Mouse (Mus musculus): ENCODE measurements around the gene Crim1. TPM values are rescaled to one million over a fixed set of nuclear protein-coding genes. Genes with fewer than 3 reads are reported as not detected.

Crim1 gene
- total RNA-seq, 2 experiments from 2014 or later, result 79.6 to 82.6 TPM

DNA sequence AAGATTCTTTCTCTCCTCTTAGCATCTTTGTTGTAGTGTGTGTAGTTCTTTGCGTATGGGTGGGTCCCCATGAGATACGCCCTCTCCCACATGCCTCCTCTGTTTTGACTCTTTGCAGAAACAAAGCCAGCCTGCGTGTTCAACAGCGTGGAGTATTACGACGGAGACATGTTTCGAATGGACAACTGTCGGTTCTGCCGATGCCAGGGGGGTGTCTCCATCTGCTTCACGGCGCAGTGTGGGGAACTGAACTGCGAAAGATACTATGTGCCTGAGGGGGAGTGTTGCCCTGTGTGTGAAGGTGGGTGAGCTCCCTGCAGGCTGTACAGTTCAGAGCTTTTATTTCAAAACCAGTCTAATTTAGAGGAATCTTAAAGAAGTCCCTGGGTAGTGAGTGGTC lies 113.0 kb downstream of the Crim1 start:
- intact Hi-C loops (cut with DNase I), result no loop called here
- DNase-seq (ENCODE audit: low spot score in 2 of 2), result no peak

DNA sequence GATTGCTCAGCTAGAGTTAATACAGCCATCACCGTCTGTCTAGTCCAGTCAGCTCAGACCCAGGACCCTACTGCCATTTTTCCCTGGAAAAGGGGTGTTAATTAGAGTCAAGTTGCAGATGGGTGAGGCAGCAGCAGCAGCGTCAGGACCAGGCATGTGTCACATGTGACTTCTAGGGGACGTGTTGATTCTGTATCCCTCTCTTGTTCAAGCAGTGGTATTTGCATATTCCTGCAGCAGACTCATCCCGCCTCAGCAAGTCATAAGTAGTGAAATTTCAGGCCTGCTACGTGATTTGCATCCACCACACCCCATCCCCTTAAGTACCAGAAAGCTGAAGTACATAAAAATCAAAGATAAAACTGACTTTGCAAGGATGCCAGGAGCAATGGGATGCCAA lies 113.6 kb downstream of the Crim1 start:
- intact Hi-C loops (cut with DNase I), result no loop called here
- DNase-seq (ENCODE audit: low spot score in 2 of 2), result no peak

DNA sequence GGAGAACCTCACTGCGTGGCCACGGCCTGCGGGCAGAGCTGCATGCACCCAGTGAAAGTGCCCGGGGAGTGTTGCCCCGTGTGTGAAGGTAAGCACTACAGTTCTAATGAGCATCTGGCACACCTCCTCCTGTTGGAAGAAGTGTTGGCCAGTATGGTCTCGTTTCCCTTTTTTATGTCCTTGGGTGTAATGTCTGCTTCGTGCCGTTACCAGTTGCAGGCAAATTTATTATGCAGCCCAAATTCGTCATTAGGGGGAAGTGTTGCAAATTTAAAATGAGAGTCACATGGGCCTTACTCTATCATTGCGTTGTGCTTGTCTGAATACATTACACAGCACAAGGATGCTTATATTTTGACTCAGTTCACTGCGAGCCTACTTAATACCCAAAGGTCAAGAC lies 115.6 kb downstream of the Crim1 start:
- no peak for DNase-seq (ENCODE audit: low spot score in 2 of 2)
- intact Hi-C loops (cut with DNase I), result no loop called here

DNA sequence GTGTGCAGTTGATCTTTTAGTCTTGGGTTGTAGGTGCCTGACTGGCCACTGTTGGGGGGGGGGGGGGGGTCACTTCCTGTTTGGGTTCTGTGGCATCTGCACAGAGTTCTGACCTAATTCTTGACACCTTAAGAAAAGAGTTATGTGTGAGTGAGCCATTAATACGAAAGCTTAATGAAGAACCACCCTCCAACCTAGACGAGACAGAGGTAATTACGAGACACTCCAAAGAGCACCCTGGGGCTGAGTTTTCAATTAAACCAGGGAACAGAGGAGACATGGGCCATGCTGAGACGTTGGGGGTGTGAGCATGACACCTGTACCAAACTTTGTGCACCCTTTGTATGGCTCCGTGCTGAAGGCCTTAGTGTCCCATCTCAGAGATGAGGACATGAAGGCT lies 117.3 kb downstream of the Crim1 start:
- intact Hi-C loops (cut with DNase I), result no loop called here

DNA sequence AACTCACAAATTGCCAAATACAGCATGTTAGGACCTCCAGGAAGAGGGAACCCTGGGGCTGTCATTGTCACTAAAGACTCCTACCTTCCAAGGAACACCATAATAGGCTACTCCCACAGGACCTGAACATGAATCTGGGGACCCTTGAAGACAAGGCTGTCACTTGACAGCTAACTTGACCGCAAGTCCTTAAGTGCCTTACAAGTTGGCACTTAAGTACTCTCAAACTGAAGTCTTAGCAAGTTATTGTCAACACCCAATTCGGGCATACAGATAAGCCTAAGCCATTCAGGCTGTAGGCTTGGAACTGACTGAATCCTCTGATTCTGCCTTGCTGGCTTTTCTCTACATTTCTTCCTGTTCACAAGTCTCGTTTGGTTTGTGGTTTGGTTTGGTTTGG lies 118.8 kb downstream of the Crim1 start:
- intact Hi-C loops (cut with DNase I), result no loop called here
- DNase-seq (ENCODE audit: low spot score in 2 of 2), result no peak

More for the DNA sequence above, 117.3 kb downstream of the Crim1 start:
- no peak for DNase-seq (ENCODE audit: low spot score in 2 of 2)

DNA sequence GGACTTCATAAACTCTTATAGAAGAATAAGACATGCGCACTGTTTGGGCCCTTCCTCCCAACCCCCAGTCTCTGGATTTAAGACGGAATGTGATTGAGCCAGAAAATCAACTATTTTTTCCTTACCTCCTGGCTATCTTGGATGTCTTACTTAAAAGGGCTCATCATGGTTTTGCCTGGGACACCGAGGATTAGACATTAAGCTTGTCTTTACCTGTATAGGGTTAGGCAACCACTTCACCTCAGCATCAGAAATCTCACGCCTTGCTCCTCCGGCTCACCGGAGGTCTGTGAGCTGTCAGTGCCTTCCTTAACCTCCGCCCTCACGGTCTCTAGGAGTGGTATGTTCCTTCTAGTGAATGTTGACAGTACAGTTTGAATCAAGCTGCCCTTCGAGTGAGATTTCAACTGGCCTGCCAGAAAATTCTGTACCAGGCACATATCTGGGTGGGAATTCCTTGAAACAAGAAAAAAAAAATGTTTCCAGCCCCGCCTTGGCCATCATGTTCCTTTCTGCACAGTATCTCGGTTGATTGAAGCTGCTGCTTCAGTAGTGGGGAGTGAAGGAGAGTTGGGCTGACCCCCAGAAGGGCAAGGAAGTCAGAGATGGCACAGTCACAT lies 121.3 kb downstream of the Crim1 start:
- intact Hi-C loops (cut with DNase I), result no loop called here

DNA sequence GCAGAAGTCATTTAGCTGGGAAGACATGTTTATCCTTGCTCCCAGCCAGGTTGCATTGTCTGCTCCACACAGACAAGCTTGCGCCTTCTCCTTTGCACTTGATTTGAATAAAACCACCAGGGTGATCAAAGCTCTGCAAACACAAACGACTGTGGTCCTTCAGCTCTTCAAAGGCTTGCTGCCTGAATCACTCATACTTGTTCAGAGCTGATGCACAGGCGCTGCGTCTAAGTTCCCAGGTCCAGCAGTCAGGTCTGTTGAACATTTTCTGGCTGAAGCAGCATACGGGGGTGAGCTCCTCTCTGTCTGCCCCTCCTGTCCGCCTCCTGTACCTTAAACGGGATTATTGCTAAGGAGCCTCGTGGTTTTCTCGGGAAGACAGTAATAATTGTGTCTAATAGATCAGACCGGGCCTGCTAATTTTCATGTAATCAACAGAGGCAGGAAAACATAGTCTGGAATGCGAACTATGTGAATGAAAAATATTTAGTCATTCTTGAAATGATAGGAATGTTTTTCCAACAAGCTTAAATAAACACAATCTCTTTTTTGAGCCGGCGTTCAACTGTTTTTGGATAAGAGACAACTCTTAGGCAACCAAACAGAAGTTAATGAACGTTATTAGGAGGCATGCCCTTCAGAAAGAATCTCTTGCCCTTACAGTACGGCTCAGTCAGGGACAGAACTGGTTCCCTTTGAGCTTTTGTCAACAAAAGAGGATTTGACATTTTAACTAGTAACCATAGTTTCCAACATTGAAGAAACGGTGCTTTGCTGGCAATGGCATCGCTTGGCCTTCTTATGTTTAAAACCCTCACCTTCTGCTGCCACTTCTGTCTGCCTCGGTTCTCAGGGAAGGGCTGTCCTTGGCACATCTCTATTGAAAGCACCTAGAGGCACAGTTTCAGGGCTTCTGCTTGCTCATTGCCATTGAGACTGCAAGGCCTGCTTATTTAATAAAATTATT lies 122.6 kb downstream of the Crim1 start:
- intact Hi-C loops (cut with DNase I), result no loop called here
- DNase-seq (ENCODE audit: low spot score in 2 of 2), result no peak

More for the DNA sequence above, 121.3 kb downstream of the Crim1 start:
- no peak for DNase-seq (ENCODE audit: low spot score in 2 of 2)

DNA sequence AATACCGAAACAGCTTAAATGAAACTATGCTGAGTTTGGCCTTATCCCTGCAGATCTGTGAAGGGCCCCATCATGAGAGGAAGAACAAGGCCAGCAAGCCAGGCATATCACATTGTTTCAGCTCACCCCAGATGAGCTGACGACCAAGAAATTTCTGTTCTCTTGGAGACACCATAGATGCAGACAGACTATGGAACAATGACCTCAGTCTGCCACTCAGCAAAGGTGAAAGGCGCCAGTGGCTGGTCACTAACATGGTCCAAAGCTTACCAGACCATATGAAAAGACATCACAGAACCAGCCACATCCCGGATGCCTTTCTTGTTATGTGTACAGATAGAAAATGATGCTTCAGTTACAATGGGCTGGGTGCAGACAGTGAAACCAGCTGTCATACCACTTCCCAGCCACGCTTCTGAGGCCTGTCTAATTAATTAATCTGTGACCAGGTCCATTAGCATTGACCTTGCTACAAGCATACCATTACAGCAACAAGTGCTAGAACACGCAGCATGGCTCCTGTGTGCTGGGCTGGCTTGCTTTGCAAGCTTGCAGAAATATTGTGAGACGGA lies 125.8 kb downstream of the Crim1 start:
- intact Hi-C loops (cut with DNase I), result no loop called here
- no peak for DNase-seq (ENCODE audit: low spot score in 2 of 2)

DNA sequence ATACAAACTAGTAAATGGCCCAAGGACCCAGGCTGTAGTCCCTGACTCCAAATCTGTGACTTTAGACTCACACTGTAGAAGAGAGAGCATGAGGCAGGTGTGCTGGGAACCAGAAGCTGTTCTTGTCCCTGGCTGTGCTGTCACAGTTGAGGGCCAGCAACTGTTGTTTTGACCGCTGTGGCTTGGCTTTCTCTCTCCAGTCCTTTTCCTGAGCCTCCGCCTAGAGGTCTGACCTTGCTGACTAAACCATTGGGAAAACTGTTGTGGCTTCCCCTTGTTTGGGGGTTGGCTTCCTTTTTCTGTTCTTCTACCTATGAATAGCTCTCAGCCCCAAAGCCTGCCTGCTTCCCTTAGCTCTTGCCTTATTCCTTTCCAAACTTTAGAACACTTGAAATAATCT lies 126.3 kb downstream of the Crim1 start:
- no peak for DNase-seq (ENCODE audit: low spot score in 2 of 2)
- intact Hi-C loops (cut with DNase I), result no loop called here

DNA sequence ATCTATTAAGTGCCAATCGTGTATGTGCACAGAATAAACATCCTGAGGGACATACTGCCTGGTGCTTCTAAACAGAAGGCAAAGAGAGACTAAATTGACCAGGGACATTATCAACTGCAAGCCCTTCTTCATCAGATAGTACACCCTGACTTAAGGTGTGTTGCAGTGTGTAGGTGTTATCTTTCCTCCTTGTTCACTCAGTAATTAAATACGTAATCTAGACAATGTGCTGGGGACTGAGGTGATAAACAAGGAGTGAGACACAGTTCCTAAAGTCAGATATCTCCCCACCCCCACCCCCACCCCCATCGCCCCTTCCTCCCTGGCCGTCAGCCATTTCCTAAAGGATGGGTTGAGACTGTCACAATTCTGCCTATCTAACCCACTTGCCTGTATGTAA lies 127.1 kb downstream of the Crim1 start:
- DNase-seq (ENCODE audit: low spot score in 2 of 2), result no peak
- intact Hi-C loops (cut with DNase I), result no loop called here

DNA sequence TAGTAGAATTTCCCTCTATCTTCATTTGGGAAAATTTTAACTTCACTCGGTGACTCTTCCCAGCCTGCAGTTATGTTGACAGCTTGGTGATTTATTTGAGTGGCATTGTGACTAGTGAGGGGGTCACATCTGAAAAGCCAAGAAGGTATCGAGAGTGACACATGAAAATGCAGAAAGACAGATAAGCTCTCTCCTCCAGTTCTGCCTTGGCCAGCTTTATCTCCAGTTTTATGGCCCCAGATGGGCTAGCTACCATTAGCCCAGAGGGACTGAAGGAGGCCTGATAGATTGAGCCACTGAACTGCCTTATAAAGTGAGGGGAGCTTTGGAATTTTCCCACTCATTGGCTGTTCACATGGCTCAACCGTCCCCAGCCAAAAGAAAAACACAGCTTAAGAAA lies 128.2 kb downstream of the Crim1 start:
- DNase-seq (ENCODE audit: low spot score in 2 of 2), result no peak
- intact Hi-C loops (cut with DNase I), result no loop called here

DNA sequence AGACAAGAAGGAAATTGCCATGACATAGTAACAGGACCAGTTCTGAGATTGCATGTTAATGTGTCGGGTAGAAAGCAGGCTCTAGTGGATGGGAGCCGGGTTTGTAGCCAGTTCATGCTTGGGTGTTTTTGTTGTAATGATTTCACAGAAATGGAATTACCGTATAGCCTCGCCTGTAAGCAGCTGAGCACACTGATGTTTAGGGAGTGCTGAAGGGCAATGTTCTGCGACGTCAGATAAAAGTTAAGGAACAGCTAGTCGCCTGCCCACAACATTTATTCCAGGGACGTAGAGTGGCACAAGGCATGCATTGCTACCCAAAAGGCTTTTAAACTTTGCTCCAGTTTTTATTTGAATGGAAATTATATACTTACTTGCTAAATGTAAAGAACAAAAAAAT lies 131.4 kb downstream of the Crim1 start:
- intact Hi-C loops (cut with DNase I), result no loop called here
- no peak for DNase-seq (ENCODE audit: low spot score in 2 of 2)

DNA sequence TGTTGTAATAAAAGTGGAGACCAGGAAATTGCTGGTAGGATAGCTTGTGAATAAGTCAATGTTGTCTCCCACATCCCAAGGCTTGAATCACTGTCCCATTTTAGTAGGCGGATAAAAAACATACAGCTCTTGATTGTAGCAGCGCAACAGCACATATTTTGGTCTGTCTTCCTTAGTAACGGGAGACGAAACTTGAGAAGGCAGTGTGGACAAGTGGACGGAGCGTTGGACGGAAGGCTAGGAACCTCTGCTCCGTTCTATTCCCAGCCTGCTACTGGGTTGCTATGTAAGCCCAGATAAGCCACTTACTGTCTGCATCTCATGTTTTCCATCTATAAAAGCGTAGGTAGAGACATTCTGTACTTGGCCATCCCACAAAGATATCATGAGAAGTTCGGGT lies 133.2 kb downstream of the Crim1 start:
- intact Hi-C loops (cut with DNase I), result no loop called here
- DNase-seq (ENCODE audit: low spot score in 2 of 2), result no peak

DNA sequence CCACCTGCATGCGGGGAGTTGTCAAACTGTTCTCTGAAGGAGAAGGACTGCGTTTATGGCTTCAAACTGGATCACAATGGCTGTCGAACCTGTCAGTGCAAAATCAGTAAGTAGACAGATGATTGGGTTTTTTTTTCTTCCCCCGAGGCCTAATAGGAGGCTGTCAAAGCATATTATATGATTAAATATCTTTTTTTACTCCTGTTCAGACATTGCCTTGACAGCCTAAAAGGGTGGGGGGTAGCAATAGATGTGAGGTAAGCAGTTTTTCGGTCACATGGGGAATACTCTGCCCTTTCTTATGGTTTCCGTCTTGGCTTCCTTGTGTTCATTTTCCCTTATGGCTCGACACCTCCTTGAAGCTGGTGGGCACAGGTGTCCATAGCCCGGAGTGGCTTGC lies 135.2 kb downstream of the Crim1 start:
- intact Hi-C loops (cut with DNase I), result no loop called here

DNA sequence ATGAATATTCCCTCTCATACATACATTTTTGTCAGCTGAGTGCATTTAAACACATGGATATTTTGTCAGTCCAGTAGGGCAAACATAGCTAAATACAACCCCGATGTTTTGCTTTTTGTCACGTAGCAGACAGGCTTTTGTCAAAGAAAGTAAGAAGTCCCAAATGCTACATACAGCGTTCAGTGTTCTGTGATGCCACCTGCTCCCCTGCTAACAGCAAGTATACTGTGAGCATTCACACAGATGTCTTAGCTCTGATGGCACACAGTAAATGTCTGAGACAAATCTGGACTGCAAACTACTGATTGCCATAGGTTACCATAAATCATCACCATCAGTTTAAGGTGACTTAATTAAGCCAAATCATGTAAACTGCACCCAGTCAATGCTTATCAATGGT lies 143.6 kb downstream of the Crim1 start:
- no peak for DNase-seq (ENCODE audit: low spot score in 2 of 2)
- intact Hi-C loops (cut with DNase I), result no loop called here

More for the DNA sequence above, 135.2 kb downstream of the Crim1 start:
- no peak for DNase-seq (ENCODE audit: low spot score in 2 of 2)

DNA sequence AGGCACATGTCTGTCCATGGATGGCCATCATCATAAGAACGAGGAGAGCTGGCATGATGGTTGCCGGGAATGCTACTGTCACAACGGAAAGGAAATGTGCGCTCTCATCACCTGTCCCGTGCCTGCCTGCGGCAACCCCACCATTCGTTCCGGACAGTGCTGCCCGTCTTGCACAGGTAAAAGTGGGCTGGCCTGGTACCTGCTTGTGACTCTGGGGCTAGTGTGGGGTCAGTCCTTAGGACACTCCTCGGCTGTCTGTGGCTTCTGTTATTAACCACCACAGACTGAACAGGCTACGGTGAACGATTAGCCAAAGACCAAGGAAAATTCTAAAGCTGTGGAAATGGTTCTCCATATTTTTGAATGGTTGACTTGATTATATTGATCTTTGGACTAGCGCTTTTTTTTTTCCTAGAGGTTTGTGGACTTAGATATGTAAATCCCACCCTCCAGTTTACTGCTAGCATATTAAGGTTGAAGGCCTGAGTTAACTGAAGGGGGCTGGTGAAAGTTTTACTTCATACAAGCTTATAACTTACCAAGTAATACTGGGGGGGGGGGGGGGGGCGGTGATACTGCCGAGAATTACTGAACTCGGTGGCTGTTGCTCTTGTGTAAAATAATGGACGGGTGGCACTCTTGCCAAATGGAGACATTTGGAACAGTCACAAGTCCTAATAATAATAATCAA lies 147.2 kb downstream of the Crim1 start:
- intact Hi-C loops (cut with DNase I), result no loop called here

DNA sequence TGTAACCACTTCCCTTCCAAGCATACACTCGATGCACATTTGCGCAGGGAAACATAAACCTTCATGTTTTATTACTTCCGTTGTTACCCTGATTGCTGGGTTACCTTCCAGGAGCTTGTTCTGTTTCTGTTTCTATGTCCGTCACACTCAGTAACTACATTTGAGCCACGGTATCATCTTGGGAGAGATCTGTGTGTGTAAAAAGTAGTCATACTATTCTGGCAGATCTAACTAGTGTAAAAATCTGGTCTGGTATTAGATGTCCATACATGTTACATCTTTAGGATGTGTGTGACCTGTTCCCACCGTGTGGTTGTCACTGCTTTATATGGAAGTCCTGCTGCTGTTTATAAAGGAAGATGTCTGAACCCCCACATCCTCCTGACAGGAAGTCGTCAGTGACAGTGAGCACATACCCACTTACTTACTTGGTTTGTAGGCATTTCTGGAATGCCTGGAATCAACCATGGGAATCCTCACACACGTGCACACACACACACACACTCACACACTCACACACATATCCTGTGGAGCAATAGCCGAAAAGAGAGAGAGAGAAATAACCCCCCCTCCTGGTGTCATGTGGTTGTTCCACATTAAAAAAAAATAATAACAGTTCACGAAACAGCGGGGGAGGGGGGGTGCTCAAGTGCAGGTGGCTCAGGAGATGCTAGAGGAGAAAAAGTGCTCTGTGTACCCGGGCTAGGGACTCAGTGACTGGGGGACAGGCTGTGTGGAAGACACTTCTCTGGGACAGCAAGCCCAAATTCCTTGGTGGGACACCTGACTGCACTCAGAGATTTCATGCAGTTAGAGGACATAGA lies 151.8 kb downstream of the Crim1 start:
- DNase-seq (ENCODE audit: low spot score in 2 of 2), result no peak
- intact Hi-C loops (cut with DNase I), result no loop called here

More for the DNA sequence above, 147.2 kb downstream of the Crim1 start:
- no peak for DNase-seq (ENCODE audit: low spot score in 2 of 2)

DNA sequence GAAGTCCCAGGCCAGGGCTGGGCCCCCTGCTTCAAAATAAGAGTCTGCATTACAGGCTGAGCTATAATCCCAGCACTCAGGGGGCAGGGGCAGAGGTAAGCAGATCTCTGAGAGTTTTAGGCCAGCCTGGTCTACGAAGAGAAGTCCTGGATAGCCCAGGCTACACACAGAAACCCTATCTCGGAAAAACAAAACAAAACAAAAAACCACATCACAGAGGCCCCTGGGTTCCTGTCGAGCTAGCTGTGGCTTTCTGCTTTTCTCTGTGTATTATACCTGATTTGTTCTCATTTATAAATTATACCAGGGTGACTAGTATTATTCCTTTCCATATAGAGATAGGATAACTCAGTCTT lies 152.4 kb downstream of the Crim1 start:
- DNase-seq (ENCODE audit: low spot score in 2 of 2), result no peak
- intact Hi-C loops (cut with DNase I), result no loop called here

DNA sequence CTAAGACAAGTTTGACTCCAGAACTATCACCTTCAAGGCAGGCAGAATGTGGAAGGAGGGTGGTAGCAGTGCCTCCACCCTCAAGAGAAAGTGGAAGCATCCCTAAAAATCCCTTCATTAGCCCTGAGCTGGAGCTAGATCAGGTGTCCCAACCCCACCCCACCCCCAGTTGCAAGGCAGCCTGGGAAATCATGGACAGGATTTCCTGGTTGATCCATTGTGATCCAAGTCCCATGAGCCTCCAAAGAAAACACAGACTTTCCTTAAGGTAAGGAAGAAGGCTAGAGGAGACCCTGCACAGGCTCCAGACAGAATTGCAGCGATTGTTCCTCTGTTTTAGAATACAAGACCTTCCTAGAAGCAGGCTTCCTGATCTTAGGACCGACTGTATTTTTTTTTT lies 154.4 kb downstream of the Crim1 start:
- DNase-seq (ENCODE audit: low spot score in 2 of 2), result no peak
- intact Hi-C loops (cut with DNase I), result no loop called here

Measured in left cerebral cortex, postnatal 36 days (tissue).